ENCODE assay signal across 8 mouse cellular contexts in genomic region chr15:98632107-98632744, GRCm38 (mm10). TPM values are rescaled to one million over a fixed set of nuclear protein-coding genes. Genes with fewer than 3 reads are reported as not detected.
DNase-seq lines count a peak whose midpoint lies in the region; ATAC-seq and TF ChIP-seq lines count a peak whose summit lies in the region.

No protein-coding gene starts in this region.

- peaks cover 13% of the 10 kb centered on the region for H3K4me1 ChIP-seq in cerebellum, adult 2 months (ENCODE audit: control insufficient read depth, insufficient read depth, low read length)
- peaks cover 5% of the 10 kb centered on the region; the same call in 1 of the 2 replicates for H3K4me1 ChIP-seq in heart, adult 2 months (ENCODE audit: control insufficient read depth, insufficient read depth, low read length)
- no peaks in the 10 kb centered on the region for H3K4me1 ChIP-seq in kidney, adult 2 months (ENCODE audit: control insufficient read depth, insufficient read depth, low read length)
- peaks cover 27% of the 10 kb centered on the region for H3K4me1 ChIP-seq in liver, postnatal 0 days (ENCODE audit: insufficient read depth)

- H3K36me3 ChIP-seq in heart, adult 2 months (ENCODE audit: control insufficient read depth, insufficient read depth, low read length): no peaks in the 10 kb centered on the region
- no peaks in the 10 kb centered on the region for H3K36me3 ChIP-seq in kidney, adult 2 months (ENCODE audit: control insufficient read depth, insufficient read depth, low read length)
- no peaks in the 10 kb centered on the region for H3K36me3 ChIP-seq in liver, postnatal 0 days (replicated peaks; ENCODE audit: insufficient read depth, low read length)

- H3K27me3 ChIP-seq in cerebellum, adult 2 months (ENCODE audit: control insufficient read depth, insufficient read depth, low read length): no peaks in the 10 kb centered on the region; the same call in 1 of the 2 replicates
- H3K27me3 ChIP-seq in heart, adult 2 months (ENCODE audit: control insufficient read depth, insufficient read depth, low read length): peaks cover 5% of the 10 kb centered on the region; the same call in 1 of the 2 replicates
- 0 out of 2 replicates have a peak, but pooled peaks cover 2% of the 10 kb centered on the region for H3K27me3 ChIP-seq in kidney, adult 2 months (replicated peaks; ENCODE audit: control insufficient read depth, insufficient read depth, low read length)
- peaks cover 96% of the 10 kb centered on the region for H3K27me3 ChIP-seq in liver, postnatal 0 days (ENCODE audit: insufficient read depth, low read length)

- H3K4me2 ChIP-seq in liver, postnatal 0 days (ENCODE audit: low read depth, low read length): peak overlapping the region; percentile 15; the same call in 1 of the 2 replicates

- peak overlapping the region; percentile 19; the same call in 1 of the 2 replicates for H3K9ac ChIP-seq in heart, adult 2 months (ENCODE audit: low read depth, low read length)
- H3K9ac ChIP-seq in liver, postnatal 0 days (replicated peaks): no peak overlapping the region

- WGBS in cerebellum, adult 2 months: under 1% methylated on average over 25 of the region's 25 CpGs
- 3% methylated on average over 24 of the region's 25 CpGs for WGBS in heart, adult 2 months
- WGBS in kidney, adult 2 months: 2% methylated on average over 24 of the region's 25 CpGs
- WGBS in liver, postnatal 0 days (ENCODE audit: insufficient replicate concordance): under 1% methylated on average over 25 of the region's 25 CpGs

- H3K27ac ChIP-seq in cerebellum, adult 2 months (ENCODE audit: insufficient read depth, low read length): no peak overlapping the region
- H3K27ac ChIP-seq in heart, adult 2 months: no peak overlapping the region
- no peak overlapping the region for H3K27ac ChIP-seq in kidney, adult 2 months (ENCODE audit: insufficient read depth, low read depth, low read length)
- H3K27ac ChIP-seq in liver, postnatal 0 days (ENCODE audit: low read depth): no peak overlapping the region

- H3K4me3 ChIP-seq in cerebellum, adult 2 months (replicated peaks; ENCODE audit: insufficient read depth, low read depth, low read length): peak overlapping the region; percentile 39
- H3K4me3 ChIP-seq in heart, adult 2 months: peak overlapping the region; percentile 22
- H3K4me3 ChIP-seq in kidney, adult 2 months (ENCODE audit: insufficient read depth, low read depth, low read length): peak overlapping the region; percentile 27; the same call in 1 of the 2 replicates
- H3K4me3 ChIP-seq in liver, postnatal 0 days (ENCODE audit: low read depth, low read length): peak overlapping the region; percentile 23; the same call in 1 of the 2 replicates

- TF ChIP-seq EP300 in heart, adult 2 months (IDR thresholded peaks at IDR 0.05; ENCODE audit: insufficient read depth, low read depth, low read length): no peak
- TF ChIP-seq EP300 in liver, postnatal 0 days (IDR thresholded peaks at IDR 0.05; ENCODE audit: low read depth): no peak

- H3K9me3 ChIP-seq in liver, postnatal 0 days (ENCODE audit: low read length): no peaks in the 10 kb centered on the region

- no peak for TF ChIP-seq CTCF in cerebellum, adult 2 months (IDR thresholded peaks at IDR 0.05; ENCODE audit: borderline replicate concordance, insufficient read depth, low read depth, low read length)
- TF ChIP-seq CTCF in heart, adult 2 months (IDR thresholded peaks at IDR 0.05): no peak
- TF ChIP-seq CTCF in kidney, adult 2 months (conservative IDR thresholded peaks at IDR 0.05; ENCODE audit: insufficient read depth, insufficient read length, low read depth, low read length): no peak
- no peak for TF ChIP-seq CTCF in liver, postnatal 0 days (IDR thresholded peaks at IDR 0.05; ENCODE audit: low read depth)

- no peak for TF ChIP-seq POLR2A in cerebellum, adult 2 months (IDR thresholded peaks at IDR 0.05; ENCODE audit: borderline replicate concordance, insufficient read depth, low read length)
- no peak for TF ChIP-seq POLR2A in heart, adult 2 months (IDR thresholded peaks at IDR 0.05; ENCODE audit: insufficient read depth, low read depth, low read length)
- TF ChIP-seq POLR2A in kidney, adult 2 months (IDR thresholded peaks at IDR 0.05; ENCODE audit: low read depth, low read length): no peak

- no peaks in the 10 kb centered on the region for H3K79me2 ChIP-seq in heart, adult 2 months (replicated peaks; ENCODE audit: control insufficient read depth, insufficient read depth, low read length)

- ATAC-seq in cerebellum, adult (ENCODE audit: insufficient number of reproducible peaks, low FRiP score, low TSS enrichment): no peak
- ATAC-seq in liver, postnatal 0 days: no peak

- intact Hi-C loops in heart, adult 2 months (cut with DNase I): no loop called here

- DNase-seq in cerebellum, adult 2 months: peak; percentile 61 to 66
- DNase-seq in cerebellum, postnatal 36 days: peak; percentile 28 to 50
- DNase-seq in heart, adult 2 months: peak; percentile 70 to 72
- DNase-seq in kidney, adult 2 months: peak; percentile 76
- DNase-seq in liver, postnatal 0 days: peak; percentile 41
- peak; percentile 52 for DNase-seq in ovary, postnatal 10 days (ENCODE audit: low spot score)
- no peak for DNase-seq in layer of hippocampus, postnatal 25 days (ENCODE audit: extremely low spot score in 1 of 2, low spot score in 1 of 2)

RNA-seq across cellular contexts. Expression of gene Cacnb3, which starts 1.6 kb away (rescaled TPM):
- polyA plus RNA-seq in cerebellum, adult 2 months (2012; rRNA removed): 65.4 and 69.7 TPM in 2 replicates
- total RNA-seq in heart, adult 2 months (2021): 1 to 10 TPM; 2.6 to 2.7 TPM
- polyA plus RNA-seq in heart, adult 2 months (2012; rRNA removed): 6.5 and 7.7 TPM in 2 replicates
- 20.2 and 21.7 TPM in 2 replicates for polyA plus RNA-seq in kidney, adult 2 months (2012; rRNA removed)
- 0.38 and 0.58 TPM in 2 replicates for polyA plus RNA-seq in liver, postnatal 0 days (2015; fragmentation: Nextera tagmentation; extraction: Ambion mirVana)
- total RNA-seq in layer of hippocampus, postnatal 25 days (2021): 100 to 1,000 TPM; 189 to 209 TPM

RNA-seq across cellular contexts. Expression of gene Adcy6, which starts 22.4 kb away (rescaled TPM):
- 31.1 and 31.3 TPM in 2 replicates for polyA plus RNA-seq in cerebellum, adult 2 months (2012; rRNA removed)
- total RNA-seq in heart, adult 2 months (2021): 100 to 1,000 TPM; 153 to 220 TPM
- 136 and 211 TPM in 2 replicates for polyA plus RNA-seq in heart, adult 2 months (2012; rRNA removed)
- 98.7 and 104 TPM in 2 replicates for polyA plus RNA-seq in kidney, adult 2 months (2012; rRNA removed)
- polyA plus RNA-seq in liver, postnatal 0 days (2015; fragmentation: Nextera tagmentation; extraction: Ambion mirVana): 5.3 and 7.7 TPM in 2 replicates
- 10 to 100 TPM; 45.1 to 45.8 TPM for total RNA-seq in layer of hippocampus, postnatal 25 days (2021)

RNA-seq across cellular contexts. Expression of gene Ddx23, which starts 30.5 kb away (rescaled TPM):
- 69.4 and 71.7 TPM in 2 replicates for polyA plus RNA-seq in cerebellum, adult 2 months (2012; rRNA removed)
- total RNA-seq in heart, adult 2 months (2021): 10 to 100 TPM; 47.9 to 55.4 TPM
- 18.9 and 30.7 TPM in 2 replicates for polyA plus RNA-seq in heart, adult 2 months (2012; rRNA removed)
- 23.8 and 24.4 TPM in 2 replicates for polyA plus RNA-seq in kidney, adult 2 months (2012; rRNA removed)
- polyA plus RNA-seq in liver, postnatal 0 days (2015; fragmentation: Nextera tagmentation; extraction: Ambion mirVana): 4.7 and 9.2 TPM in 2 replicates
- 10 to 100 TPM; 75.8 to 79.9 TPM for total RNA-seq in layer of hippocampus, postnatal 25 days (2021)

RNA-seq across cellular contexts. Expression of gene Rnd1, which starts 45.0 kb away (rescaled TPM):
- polyA plus RNA-seq in cerebellum, adult 2 months (2012; rRNA removed): 42.4 and 47.4 TPM in 2 replicates
- total RNA-seq in heart, adult 2 months (2021): 1 to 10 TPM; 1.1 to 1.3 TPM
- polyA plus RNA-seq in heart, adult 2 months (2012; rRNA removed): 2.6 and 3.3 TPM in 2 replicates
- 2.2 and 2.8 TPM in 2 replicates for polyA plus RNA-seq in kidney, adult 2 months (2012; rRNA removed)
- 0.94 and 1.2 TPM in 2 replicates for polyA plus RNA-seq in liver, postnatal 0 days (2015; fragmentation: Nextera tagmentation; extraction: Ambion mirVana)
- 1 to 10 TPM; 8.3 to 9.4 TPM for total RNA-seq in layer of hippocampus, postnatal 25 days (2021)

Comparison
In these comparisons a context has a peak if more than half of its experiments do, and no peak if none do; other contexts are left out.
1. DNase-seq: peak in cerebellum, adult 2 months (2 of 2), cerebellum, postnatal 36 days (2 of 2), heart, adult 2 months (2 of 2), kidney, adult 2 months (single experiment), liver, postnatal 0 days (single experiment) and ovary, postnatal 10 days (single experiment); none in layer of hippocampus, postnatal 25 days (0 of 2).
2. Peak in every context shown above with its lines, with median percentiles within 50 percentile points of each other: H3K4me3 ChIP-seq.